Mouse (Mus musculus) limb, embryonic 12.5 days (tissue): ENCODE measurements around the gene Olfr1494. TPM values are rescaled to one million over a fixed set of nuclear protein-coding genes. Genes with fewer than 3 reads are reported as not detected.

Experiments used
- ATAC-seq: fragments of 200-750 bp; cut with Nextera tagmentation; 2 replicates; pipeline ENCODE4 v1.8.0; 2017; ENCODE audit warnings: low read depth, moderate TSS enrichment; ENCODE audit not compliant: insufficient number of reproducible peaks, insufficient read depth, low FRiP score, low TSS enrichment
- H3K27ac ChIP-seq: fragments of 300-500 bp; sonication (generic); 2 replicates; pipeline ENCODE4 v1.5.1; 2016; ENCODE audit warnings: mild to moderate bottlenecking, moderate library complexity
- H3K27me3 ChIP-seq: fragments of 300-500 bp; sonication (generic); 2 replicates; pipeline ENCODE4 v1.6.1; 2016; ENCODE audit warnings: mild to moderate bottlenecking, moderate library complexity
- H3K36me3 ChIP-seq: fragments of 300-500 bp; sonication (generic); 2 replicates; pipeline ENCODE4 v1.6.1; 2016; ENCODE audit warnings: mild to moderate bottlenecking, moderate library complexity
- H3K4me1 ChIP-seq: fragments of 300-500 bp; sonication (generic); replicated peaks from 2 replicates; pipeline ENCODE4 v1.6.1; 2016
- H3K4me2 ChIP-seq: fragments of 300-500 bp; sonication (generic); 2 replicates; pipeline ENCODE4 v1.6.1; 2016; ENCODE audit warnings: mild to moderate bottlenecking, moderate library complexity
- H3K4me3 ChIP-seq: fragments of 300-500 bp; sonication (generic); replicated peaks from 2 replicates; pipeline ENCODE4 v1.5.1; 2016; ENCODE audit warnings: mild to moderate bottlenecking
- H3K9ac ChIP-seq: fragments of 300-500 bp; sonication (generic); replicated peaks from 2 replicates; pipeline ENCODE4 v1.6.1; 2016; ENCODE audit warnings: mild to moderate bottlenecking, moderate library complexity
- H3K9me3 ChIP-seq: fragments of 300-500 bp; sonication (generic); 2 replicates; pipeline ENCODE4 v1.6.1; 2016; ENCODE audit warnings: mild to moderate bottlenecking, moderate library complexity
- WGBS: fragments of 180-500 bp; shearing (Covaris S2); methylation state at CpG from one replicate; pipeline ENCODE4 v1.1.7; 2016; 5-methylcytosine and 5-hydroxymethylcytosine counted together
- polyA plus RNA-seq: library from polyadenylated mRNA; unstranded; fragments of >200 nt; fragmentation: Nextera tagmentation; extraction: Ambion mirVana; gene quantifications from 2 replicates; pipeline ENCODE4 v1.2.1, GENCODE M21; 2016

The Olfr1494 gene
- polyA plus RNA-seq = not detected in 2 replicates

GRCm38 (mm10) chr19:13739428-13739827 lies at the start of gene Olfr1494:
Gene Olfr1494 (plus strand): TSS chr19:13739728.
- no peaks in the 10 kb centered on the region for H3K4me1 ChIP-seq
- ATAC-seq = no peak
- H3K9me3 ChIP-seq = peaks cover 8% of the 10 kb centered on the region; the same call in 1 of the 2 replicates
- no peaks in the 10 kb centered on the region for H3K36me3 ChIP-seq
- no peaks in the 10 kb centered on the region for H3K27me3 ChIP-seq
- no peak within 1 kb of the TSS for H3K27ac ChIP-seq
- H3K4me3 ChIP-seq = no peak within 1 kb of the TSS
- H3K9ac ChIP-seq = no peak within 1 kb of the TSS
- 80% methylated on average over 4 of the region's 4 CpGs for WGBS
- H3K4me2 ChIP-seq = no peak within 1 kb of the TSS

- Histone ChIP-seq H3K27ac (no peak within 1 kb of the TSS), H3K4me3 (no peak within 1 kb of the TSS)
- ATAC-seq = no peak
These were observed 42.6 kb upstream of the Olfr1494 start, which contains the start of gene Olfr1491 for GRCm38 (mm10) chr19:13696968-13697367. Gene Olfr1491 (plus strand): TSS chr19:13697268.

GRCm38 (mm10) chr19:13722978-13723377 lies 16.6 kb upstream of the Olfr1494 start, which contains the start of gene Olfr1493-ps1:
Gene Olfr1493-ps1 (plus strand): TSS chr19:13723278.
- Histone ChIP-seq H3K9ac (no peak within 1 kb of the TSS), H3K27ac (no peak within 1 kb of the TSS), H3K9me3 (no peaks in the 10 kb centered on the region), H3K4me1 (no peaks in the 10 kb centered on the region), H3K27me3 (no peaks in the 10 kb centered on the region), H3K36me3 (no peaks in the 10 kb centered on the region), H3K4me3 (no peak within 1 kb of the TSS), H3K4me2 (no peak within 1 kb of the TSS)
- 64% methylated on average over 2 of the region's 2 CpGs for WGBS
- ATAC-seq = no peak

More at GRCm38 (mm10) chr19:13696968-13697367, 42.6 kb upstream of the Olfr1494 start, which contains the start of gene Olfr1491:
- H3K27me3 ChIP-seq = no peaks in the 10 kb centered on the region
- WGBS = 82% methylated on average over 3 of the region's 3 CpGs
- H3K9ac ChIP-seq = no peak within 1 kb of the TSS
- H3K4me1 ChIP-seq = no peaks in the 10 kb centered on the region
- H3K9me3 ChIP-seq = no peaks in the 10 kb centered on the region
- H3K4me2 ChIP-seq = no peak within 1 kb of the TSS
- H3K36me3 ChIP-seq = no peaks in the 10 kb centered on the region

GRCm38 (mm10) chr19:13749366-13749765 lies 9.8 kb downstream of the Olfr1494 start:
- 93% methylated on average over 1 of the region's 1 CpGs for WGBS
- ATAC-seq = no peak
- no peaks in the 10 kb centered on the region for H3K36me3 ChIP-seq

GRCm38 (mm10) chr19:13764306-13764705 lies 24.8 kb downstream of the Olfr1494 start, which contains the start of gene Olfr1495:
Gene Olfr1495 (plus strand): TSS chr19:13764606.
- H3K36me3 ChIP-seq = no peaks in the 10 kb centered on the region
- 81% methylated on average over 3 of the region's 3 CpGs for WGBS
- H3K27ac ChIP-seq = no peak within 1 kb of the TSS
- H3K4me2 ChIP-seq = no peak within 1 kb of the TSS
- H3K9ac ChIP-seq = no peak within 1 kb of the TSS
- no peak for ATAC-seq
- no peaks in the 10 kb centered on the region for H3K27me3 ChIP-seq
- H3K4me1 ChIP-seq = no peaks in the 10 kb centered on the region
- no peaks in the 10 kb centered on the region for H3K9me3 ChIP-seq
- H3K4me3 ChIP-seq = no peak within 1 kb of the TSS

More at GRCm38 (mm10) chr19:13749366-13749765, 9.8 kb downstream of the Olfr1494 start:
- Histone ChIP-seq H3K4me2 (no peak overlapping the region), H3K9me3 (no peaks in the 10 kb centered on the region), H3K27ac (no peak overlapping the region), H3K4me3 (no peak overlapping the region), H3K4me1 (no peaks in the 10 kb centered on the region), H3K27me3 (no peaks in the 10 kb centered on the region), H3K9ac (no peak overlapping the region)

GRCm38 (mm10) chr19:13768565-13769276 lies 29.2 kb downstream of the Olfr1494 start:
- 89% methylated on average over 9 of the region's 9 CpGs for WGBS
- no peak for ATAC-seq
- Histone ChIP-seq H3K27ac (no peak overlapping the region), H3K9me3 (no peaks in the 10 kb centered on the region), H3K27me3 (no peaks in the 10 kb centered on the region), H3K36me3 (no peaks in the 10 kb centered on the region), H3K4me3 (no peak overlapping the region), H3K9ac (no peak overlapping the region), H3K4me2 (no peak overlapping the region), H3K4me1 (no peaks in the 10 kb centered on the region)

- Histone ChIP-seq H3K27me3 (no peaks in the 10 kb centered on the region), H3K4me3 (no peak within 1 kb of the TSS), H3K4me1 (no peaks in the 10 kb centered on the region), H3K9ac (no peak within 1 kb of the TSS), H3K36me3 (no peaks in the 10 kb centered on the region), H3K27ac (no peak within 1 kb of the TSS), H3K9me3 (no peaks in the 10 kb centered on the region), H3K4me2 (no peak within 1 kb of the TSS)
- 82% methylated on average over 1 of the region's 1 CpGs for WGBS
- ATAC-seq = no peak
These were observed 38.0 kb downstream of the Olfr1494 start, which contains the start of gene Olfr1496 for GRCm38 (mm10) chr19:13777578-13777977. Gene Olfr1496 (plus strand): TSS chr19:13777878.

- Histone ChIP-seq H3K9ac (no peak within 1 kb of the TSS), H3K36me3 (no peaks in the 10 kb centered on the region), H3K9me3 (no peaks in the 10 kb centered on the region), H3K4me2 (no peak within 1 kb of the TSS), H3K27me3 (no peaks in the 10 kb centered on the region), H3K27ac (no peak within 1 kb of the TSS), H3K4me3 (no peak within 1 kb of the TSS), H3K4me1 (no peaks in the 10 kb centered on the region)
- no peak for ATAC-seq
These were observed 58.6 kb downstream of the Olfr1494 start, which contains the start of gene Olfr1497 for GRCm38 (mm10) chr19:13798102-13798501. Gene Olfr1497 (minus strand): TSS chr19:13798202.

Other genes with a start within 250 kb of the Olfr1494 start
- not detected in 2 replicates for gene Olfr1477, start 239.2 kb upstream of the Olfr1494 start, polyA plus RNA-seq
- not detected in 2 replicates for gene Olfr1480, start 211.8 kb upstream of the Olfr1494 start, polyA plus RNA-seq
- not detected in 2 replicates for gene Olfr1484, start 156.2 kb upstream of the Olfr1494 start, polyA plus RNA-seq
- not detected in 2 replicates for gene Olfr1487, start 122.4 kb upstream of the Olfr1494 start, polyA plus RNA-seq
- gene Olfr1489, start 108.1 kb upstream of the Olfr1494 start, polyA plus RNA-seq = not detected in 2 replicates
- not detected in 2 replicates for gene Olfr1490, start 88.6 kb upstream of the Olfr1494 start, polyA plus RNA-seq
- gene Olfr1491, start 42.5 kb upstream of the Olfr1494 start, polyA plus RNA-seq = not detected in 2 replicates
- not detected in 2 replicates for gene Olfr1493-ps1, start 16.4 kb upstream of the Olfr1494 start, polyA plus RNA-seq
- not detected in 2 replicates for gene Olfr1495, start 24.9 kb downstream of the Olfr1494 start, polyA plus RNA-seq
- not detected in 2 replicates for gene Olfr1496, start 38.1 kb downstream of the Olfr1494 start, polyA plus RNA-seq
- not detected in 2 replicates for gene Olfr1497, start 58.5 kb downstream of the Olfr1494 start, polyA plus RNA-seq
- not detected in 2 replicates for gene Olfr1499, start 79.7 kb downstream of the Olfr1494 start, polyA plus RNA-seq
- gene Olfr1500, start 90.8 kb downstream of the Olfr1494 start, polyA plus RNA-seq = not detected in 2 replicates
- gene Olfr1501, start 111.0 kb downstream of the Olfr1494 start, polyA plus RNA-seq = not detected in 2 replicates
- gene Olfr1502, start 122.1 kb downstream of the Olfr1494 start, polyA plus RNA-seq = not detected in 2 replicates
- gene Olfr1504, start 158.2 kb downstream of the Olfr1494 start, polyA plus RNA-seq = not detected in 2 replicates
- not detected in 2 replicates for gene Olfr1505, start 173.8 kb downstream of the Olfr1494 start, polyA plus RNA-seq